Mouse (Mus musculus) stomach, embryonic 14.5 days (tissue): ENCODE measurements around the gene Cd80. TPM values are rescaled to one million over a fixed set of nuclear protein-coding genes. Genes with fewer than 3 reads are reported as not detected.

Experiments
- ATAC-seq: fragments of 200-750 bp; cut with Nextera tagmentation; 2 replicates; pipeline ENCODE4 v1.8.0; 2017; ENCODE audit warnings: low read depth, moderate TSS enrichment; ENCODE audit not compliant: insufficient number of reproducible peaks, insufficient read depth, low FRiP score
- H3K27ac ChIP-seq: fragments of 300-500 bp; sonication (generic); 2 replicates; pipeline ENCODE4 v1.5.1; 2014; ENCODE audit warnings: mild to moderate bottlenecking, low read length, moderate library complexity, mixed read lengths
- H3K27me3 ChIP-seq: fragments of 300-500 bp; sonication (generic); 2 replicates; pipeline ENCODE4 v1.6.1; 2014; ENCODE audit warnings: low read length, control low read depth, mixed read lengths; ENCODE audit not compliant: control insufficient read depth, insufficient read depth
- H3K36me3 ChIP-seq: fragments of 300-500 bp; sonication (generic); 2 replicates; pipeline ENCODE4 v1.6.1; 2014; ENCODE audit warnings: mild to moderate bottlenecking, control low read depth, low read length, moderate library complexity, mixed read lengths; ENCODE audit not compliant: control insufficient read depth, insufficient read depth
- H3K4me1 ChIP-seq: fragments of 300-500 bp; sonication (generic); 2 replicates; pipeline ENCODE4 v1.6.1; 2014; ENCODE audit warnings: low read length, control low read depth, mixed read lengths; ENCODE audit not compliant: control insufficient read depth, insufficient read depth
- H3K4me2 ChIP-seq: fragments of 300-500 bp; sonication (generic); replicated peaks from 2 replicates; pipeline ENCODE4 v1.6.1; 2014; ENCODE audit warnings: low read depth, low read length, control low read depth
- H3K4me3 ChIP-seq: fragments of 300-500 bp; sonication (generic); 2 replicates; pipeline ENCODE4 v1.5.1; 2014; ENCODE audit warnings: low read depth, low read length, control low read depth
- H3K9ac ChIP-seq: fragments of 300-500 bp; sonication (generic); replicated peaks from 2 replicates; pipeline ENCODE4 v1.6.1; 2014; ENCODE audit warnings: low read depth, mild to moderate bottlenecking, control low read depth, low read length, moderate library complexity, mixed read lengths
- H3K9me3 ChIP-seq: fragments of 300-500 bp; sonication (generic); 2 replicates; pipeline ENCODE4 v1.6.1; 2016; ENCODE audit warnings: low read depth, low read length, control low read depth; ENCODE audit not compliant: control insufficient read depth
- WGBS: fragments of 180-500 bp; shearing (Covaris S2); extraction: QIAGEN DNeasy Blood & Tissue Kit; methylation state at CpG from one replicate; pipeline ENCODE4 v1.1.7; 2014; 5-methylcytosine and 5-hydroxymethylcytosine counted together
- polyA plus RNA-seq: library from polyadenylated mRNA; unstranded; fragments of >200 nt; fragmentation: Nextera tagmentation; extraction: Ambion mirVana; gene quantifications from 2 replicates; pipeline ENCODE4 v1.2.1, GENCODE M21; 2014

Gene Cd80
- polyA plus RNA-seq, 1 experiment from 2014 or later, result 0.49 TPM

DNA sequence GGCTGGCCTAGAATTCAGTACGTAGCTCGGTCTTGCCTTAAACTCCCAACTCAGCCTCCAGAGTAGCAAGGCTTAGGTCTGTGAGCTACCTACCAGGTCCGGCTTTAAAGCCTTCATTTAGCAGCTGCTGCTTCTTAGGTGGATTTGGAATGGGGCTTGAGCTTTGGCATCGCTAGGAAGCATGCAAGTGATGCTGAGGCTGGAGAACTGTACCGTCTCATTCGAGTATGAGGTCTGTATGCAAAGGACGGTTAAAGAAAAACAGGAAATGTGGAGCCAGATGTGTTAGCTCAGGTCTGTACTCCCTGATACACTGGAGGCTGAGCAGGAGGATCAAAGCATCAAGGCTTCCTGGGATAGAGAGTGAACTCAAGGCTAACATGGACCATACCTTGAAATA, 6.8 kb downstream of the Cd80 start:
- H3K27me3 ChIP-seq, result no peaks in the 10 kb centered on the region
- H3K36me3 ChIP-seq, result no peaks in the 10 kb centered on the region
- no peaks in the 10 kb centered on the region for H3K4me1 ChIP-seq
- no peak overlapping the region for H3K4me2 ChIP-seq
- no peak overlapping the region for H3K27ac ChIP-seq
- H3K9ac ChIP-seq, result no peak overlapping the region
- WGBS, result 75% methylated on average over 7 of the region's 7 CpGs
- H3K9me3 ChIP-seq, result no peaks in the 10 kb centered on the region
- ATAC-seq, result no peak
- H3K4me3 ChIP-seq, result no peak overlapping the region

GRCm38 (mm10) chr16:38463305-38463704, 7.9 kb downstream of the Cd80 start:
- no peak overlapping the region for H3K9ac ChIP-seq
- H3K9me3 ChIP-seq, result no peaks in the 10 kb centered on the region
- H3K36me3 ChIP-seq, result no peaks in the 10 kb centered on the region
- no peak for ATAC-seq
- H3K4me1 ChIP-seq, result no peaks in the 10 kb centered on the region
- no peak overlapping the region for H3K4me2 ChIP-seq
- 81% methylated on average over 5 of the region's 5 CpGs for WGBS
- H3K27ac ChIP-seq, result no peak overlapping the region
- H3K4me3 ChIP-seq, result no peak overlapping the region
- no peaks in the 10 kb centered on the region for H3K27me3 ChIP-seq

DNA sequence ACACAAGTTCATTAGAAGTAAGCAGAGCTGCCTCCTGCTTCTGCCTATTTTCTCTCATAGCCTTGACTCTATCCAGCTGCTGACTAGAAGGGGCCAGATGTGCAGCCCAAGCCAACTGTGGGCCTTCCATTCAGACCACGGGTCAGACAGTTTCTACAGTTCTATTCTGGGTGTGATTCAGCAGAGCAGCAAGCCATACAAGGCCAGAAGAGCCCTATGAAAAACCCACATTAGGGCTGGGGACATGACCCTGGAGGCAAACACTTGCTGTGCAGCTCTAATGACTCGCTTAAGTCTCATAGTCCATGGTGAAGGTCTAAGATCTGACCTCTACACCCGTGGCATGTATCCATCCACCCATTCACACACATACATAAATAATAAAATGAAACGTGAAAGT, 10.7 kb downstream of the Cd80 start:
- H3K4me2 ChIP-seq, result no peak overlapping the region
- H3K9ac ChIP-seq, result no peak overlapping the region
- H3K4me1 ChIP-seq, result no peaks in the 10 kb centered on the region
- no peak overlapping the region for H3K4me3 ChIP-seq
- H3K36me3 ChIP-seq, result no peaks in the 10 kb centered on the region
- H3K27ac ChIP-seq, result no peak overlapping the region
- no peaks in the 10 kb centered on the region for H3K27me3 ChIP-seq
- no peaks in the 10 kb centered on the region for H3K9me3 ChIP-seq
- 76% methylated on average over 4 of the region's 4 CpGs for WGBS
- no peak for ATAC-seq

DNA sequence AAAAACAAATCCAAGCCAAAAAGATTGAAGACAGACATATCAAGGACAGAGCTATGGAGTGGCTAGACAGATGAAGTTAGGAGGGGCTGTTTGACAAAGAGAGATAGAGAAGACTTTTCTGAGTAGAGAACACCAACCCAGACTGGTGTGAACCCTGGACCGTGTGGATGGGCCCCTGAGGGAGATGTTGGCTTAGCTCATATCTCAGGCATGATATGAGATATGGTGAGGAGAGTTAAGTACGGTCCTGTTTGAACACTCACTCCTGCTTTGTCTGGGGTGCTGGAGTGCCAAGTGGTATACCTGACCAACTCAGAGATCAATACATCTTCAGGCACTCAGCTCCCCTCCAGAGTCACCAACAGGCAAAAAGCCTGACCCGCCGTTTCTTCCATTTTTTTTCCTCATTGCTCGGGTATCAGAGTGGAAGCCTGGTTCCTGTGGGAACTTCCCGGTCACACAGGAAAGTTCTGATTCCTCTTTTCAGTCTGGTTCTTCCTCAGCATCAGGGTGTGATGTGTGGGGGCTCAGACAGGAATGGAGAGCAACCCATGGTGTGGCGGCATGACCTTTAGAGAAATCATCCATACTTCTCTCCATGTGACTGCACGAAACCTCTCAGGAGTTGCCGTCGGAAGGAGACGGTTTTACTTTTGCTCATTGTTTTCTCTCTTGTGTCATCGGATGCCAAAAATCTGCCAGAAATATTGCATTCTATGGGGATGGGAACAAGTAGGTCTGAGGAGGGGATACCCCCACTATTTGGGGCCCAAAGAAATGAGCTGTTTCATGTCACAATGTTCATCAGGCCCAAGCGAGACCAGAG, 11.9 kb downstream of the Cd80 start:
- Histone ChIP-seq H3K4me2 (no peak overlapping the region), H3K9me3 (no peaks in the 10 kb centered on the region), H3K9ac (no peak overlapping the region), H3K4me3 (no peak overlapping the region), H3K4me1 (no peaks in the 10 kb centered on the region), H3K27me3 (no peaks in the 10 kb centered on the region), H3K36me3 (no peaks in the 10 kb centered on the region), H3K27ac (no peak overlapping the region)
- WGBS, result 80% methylated on average over 13 of the region's 13 CpGs
- no peak; the same call in 1 of the 2 replicates for ATAC-seq

- Histone ChIP-seq H3K27ac (no peak overlapping the region), H3K4me2 (no peak overlapping the region)
- 70% methylated on average over 8 of the region's 8 CpGs for WGBS
Measured at GRCm38 (mm10) chr16:38467917-38468705, 12.8 kb downstream of the Cd80 start.

GRCm38 (mm10) chr16:38468706-38469018, 13.3 kb downstream of the Cd80 start:
- Histone ChIP-seq H3K4me3 (no peak overlapping the region), H3K4me1 (no peaks in the 10 kb centered on the region), H3K27ac (no peak overlapping the region), H3K27me3 (no peaks in the 10 kb centered on the region), H3K4me2 (no peak overlapping the region), H3K36me3 (no peaks in the 10 kb centered on the region), H3K9ac (no peak overlapping the region), H3K9me3 (no peaks in the 10 kb centered on the region)
- no peak for ATAC-seq
- 34% methylated on average over 3 of the region's 3 CpGs for WGBS

More at GRCm38 (mm10) chr16:38467917-38468705, 12.8 kb downstream of the Cd80 start:
- H3K36me3 ChIP-seq, result no peaks in the 10 kb centered on the region
- H3K9ac ChIP-seq, result no peak overlapping the region
- no peaks in the 10 kb centered on the region for H3K27me3 ChIP-seq
- ATAC-seq, result no peak
- H3K4me3 ChIP-seq, result no peak overlapping the region
- H3K4me1 ChIP-seq, result no peaks in the 10 kb centered on the region
- no peaks in the 10 kb centered on the region for H3K9me3 ChIP-seq

- no peak for ATAC-seq
- WGBS, result 79% methylated on average over 8 of the region's 8 CpGs
Measured at GRCm38 (mm10) chr16:38469437-38469836, 14.1 kb downstream of the Cd80 start.

DNA sequence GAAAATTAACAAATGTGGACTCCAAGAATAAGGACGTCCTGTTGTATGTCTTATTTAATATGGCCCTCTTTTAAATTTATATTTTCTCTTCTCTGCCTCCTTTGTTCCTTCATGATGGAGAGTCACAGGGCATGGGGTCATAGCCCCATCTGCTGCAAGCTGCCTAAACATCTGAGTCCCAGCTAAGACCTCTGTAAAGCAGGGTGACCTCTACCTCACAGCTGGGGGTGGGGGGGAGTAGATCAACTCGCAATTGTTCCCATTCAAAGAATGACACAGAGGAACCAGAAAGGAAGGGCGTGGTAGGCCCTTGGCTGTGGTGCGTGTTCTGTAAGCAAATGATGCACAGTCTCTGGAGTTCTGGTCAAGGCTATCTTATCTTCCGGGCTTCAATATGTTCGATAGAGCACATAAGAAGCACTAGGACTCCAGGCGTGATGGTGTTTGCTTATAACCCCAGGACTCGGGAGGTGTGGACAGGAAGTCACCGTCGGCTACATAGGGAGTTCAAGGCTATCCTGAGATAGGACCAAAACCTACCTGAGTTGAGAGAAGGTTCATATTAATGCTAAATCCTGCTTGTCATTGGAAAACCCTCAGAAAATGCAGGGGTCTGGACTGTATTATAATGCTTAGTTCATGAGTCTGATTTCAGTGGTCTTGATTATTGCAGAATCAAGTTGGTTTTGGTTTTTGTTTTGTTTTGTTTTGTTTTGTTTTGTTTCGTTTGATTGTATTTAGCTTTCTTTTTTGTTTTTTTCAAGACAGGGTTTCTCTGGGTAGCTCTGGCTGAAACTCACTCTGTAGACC, 16.5 kb downstream of the Cd80 start:
- H3K4me1 ChIP-seq, result no peaks in the 10 kb centered on the region
- H3K27ac ChIP-seq, result no peak overlapping the region
- H3K27me3 ChIP-seq, result no peaks in the 10 kb centered on the region
- no peak overlapping the region for H3K4me2 ChIP-seq
- 72% methylated on average over 11 of the region's 11 CpGs for WGBS
- no peak overlapping the region for H3K4me3 ChIP-seq
- H3K9ac ChIP-seq, result no peak overlapping the region
- no peaks in the 10 kb centered on the region for H3K9me3 ChIP-seq
- no peak for ATAC-seq
- no peaks in the 10 kb centered on the region for H3K36me3 ChIP-seq

More at GRCm38 (mm10) chr16:38469437-38469836, 14.1 kb downstream of the Cd80 start:
- H3K9ac ChIP-seq, result no peak overlapping the region
- no peaks in the 10 kb centered on the region for H3K36me3 ChIP-seq
- no peaks in the 10 kb centered on the region for H3K4me1 ChIP-seq
- H3K27ac ChIP-seq, result no peak overlapping the region
- no peak overlapping the region for H3K4me3 ChIP-seq
- H3K27me3 ChIP-seq, result no peaks in the 10 kb centered on the region
- H3K4me2 ChIP-seq, result no peak overlapping the region
- H3K9me3 ChIP-seq, result no peaks in the 10 kb centered on the region
